Mouse (Mus musculus): ENCODE measurements around the gene Tns1.

- TF ChIP-seq POLR2A (IDR thresholded peaks at IDR 0.05; ENCODE audit: borderline replicate concordance, low read depth, low read length): no peak
- TF ChIP-seq CTCF (IDR thresholded peaks at IDR 0.05; ENCODE audit: low read depth, low read length): no peak
These were observed 94.6 kb downstream of the Tns1 start for GRCm38 (mm10) chr1:74029669-74030068.

All from bone marrow macrophage, adult 2 months (primary cell).